Mouse (Mus musculus) small intestine, adult 2 months (tissue): ENCODE data around the gene Nkiras2.

Source experiments
- CTCF ChIP-seq: fragments of 200-500 bp; IDR thresholded peaks from 2 replicates; pipeline ENCODE4 v1.5.1; 2012; ENCODE audit warnings: low read depth, mild to moderate bottlenecking, control low read depth, inconsistent platforms, low read length, moderate library complexity, mixed read lengths; ENCODE audit not compliant: insufficient replicate concordance, insufficient read length; ENCODE audit errors: extremely low read depth
- POLR2A ChIP-seq: fragments of 200-500 bp; IDR thresholded peaks from 2 replicates; pipeline ENCODE4 v1.6.1; 2012; ENCODE audit warnings: low read depth, mild to moderate bottlenecking, control low read depth, inconsistent platforms, low read length, moderate library complexity

DNA sequence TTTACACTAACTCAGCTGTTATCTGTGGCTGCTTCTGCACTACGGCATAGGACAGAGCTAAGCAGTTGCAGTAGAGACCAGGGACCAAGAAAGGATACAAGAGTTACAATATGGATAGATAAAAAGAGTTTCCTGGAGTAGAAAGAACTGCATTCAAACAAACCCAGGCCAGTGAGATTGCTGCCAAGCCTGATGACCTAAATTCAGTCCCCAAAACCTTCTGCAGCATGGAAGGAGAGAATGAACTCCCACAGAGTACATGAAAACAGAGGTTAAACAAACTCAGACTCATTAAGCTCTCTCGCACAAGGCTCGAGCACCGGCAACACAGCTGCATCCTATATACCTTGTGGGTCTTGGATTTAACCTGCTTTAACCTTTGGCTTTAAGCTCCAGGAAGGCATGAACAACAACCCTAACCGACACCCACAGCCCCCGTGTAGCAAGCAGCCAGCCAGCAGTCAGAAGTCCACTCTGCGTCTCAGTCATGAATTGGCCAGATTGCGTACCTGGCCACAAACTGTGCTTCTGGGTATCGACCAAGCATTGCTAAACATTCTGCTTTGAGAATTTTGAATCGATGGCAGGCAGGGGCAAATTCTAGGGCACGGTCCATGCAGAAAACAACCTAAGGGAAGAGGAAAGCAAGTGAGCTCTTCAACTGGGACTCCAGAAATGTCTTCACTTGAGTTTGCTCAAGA lies 26.5 kb upstream of the Nkiras2 start:
- TF ChIP-seq POLR2A (no peak), CTCF (no peak)
